12 mouse cellular contexts compared by ENCODE assay signal in the genomic region with DNA sequence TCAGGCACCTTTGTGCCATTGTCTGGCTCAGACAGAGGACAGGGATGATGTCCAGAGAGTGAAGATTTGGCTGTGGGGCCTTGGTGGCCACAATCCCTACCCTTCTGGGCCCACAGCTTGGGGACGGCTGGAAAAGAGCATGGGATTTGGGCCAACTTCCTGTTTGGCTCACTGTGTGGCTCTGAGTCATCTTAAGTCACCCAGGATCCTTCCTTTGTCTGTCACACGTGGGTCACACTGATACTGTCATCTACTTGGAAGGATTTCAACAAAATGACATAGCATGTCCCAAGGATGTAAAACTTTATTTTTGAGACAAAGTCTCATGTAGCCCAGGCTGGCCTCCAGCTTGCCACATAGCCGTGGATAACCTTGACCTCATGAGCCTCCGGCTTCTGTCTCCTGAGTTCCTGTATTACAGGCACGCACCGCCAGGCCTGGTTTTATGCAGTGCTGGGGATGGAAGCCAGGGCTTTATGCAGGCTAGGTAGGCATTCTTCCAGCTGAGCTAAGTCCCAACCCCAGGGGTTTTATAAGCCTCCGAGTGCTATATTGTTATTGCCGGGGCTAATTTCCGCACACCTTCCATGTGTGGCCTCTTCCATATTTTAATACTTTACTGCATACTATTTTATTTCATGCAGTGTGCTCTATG. TPM values are rescaled to one million over a fixed set of nuclear protein-coding genes. Genes with fewer than 3 reads are reported as not detected.
DNase-seq lines count a peak whose midpoint lies in the region; ATAC-seq and TF ChIP-seq lines count a peak whose summit lies in the region.
"Had no signal": no experiment of that assay in that cellular context is flagged by ENCODE, and none has a peak within 500 bp of the region (broad histone marks: within the 10 kb centered on the region; RNA-seq: fewer than 3 reads in every experiment).

No protein-coding gene starts in this region.

- peak overlapping the region; percentile 27 for H3K27ac ChIP-seq in heart, embryonic 16.5 days (ENCODE audit: low read length)
- H3K27ac ChIP-seq in small intestine, adult 2 months (ENCODE audit: insufficient read depth, low read depth, low read length): peak overlapping the region; percentile 73
- H3K27ac ChIP-seq: intestine, embryonic 15.5 days; neural tube, embryonic 15.5 days had no signal

- no peaks in the 10 kb centered on the region for H3K27me3 ChIP-seq in heart, embryonic 16.5 days (ENCODE audit: control insufficient read depth, insufficient read depth, low read length)
- H3K27me3 ChIP-seq in small intestine, adult 2 months (ENCODE audit: control insufficient read depth, insufficient read depth, low read length): no peaks in the 10 kb centered on the region
- H3K27me3 ChIP-seq: intestine, embryonic 15.5 days; neural tube, embryonic 15.5 days had no signal

- no peaks in the 10 kb centered on the region for H3K9me3 ChIP-seq in heart, embryonic 16.5 days (replicated peaks; ENCODE audit: control insufficient read depth, low read length)
- H3K9me3 ChIP-seq: intestine, embryonic 15.5 days; neural tube, embryonic 15.5 days had no signal

- H3K36me3 ChIP-seq in heart, embryonic 16.5 days (ENCODE audit: control insufficient read depth, insufficient read depth): no peaks in the 10 kb centered on the region
- H3K36me3 ChIP-seq in small intestine, adult 2 months (ENCODE audit: control insufficient read depth, insufficient read depth, low read length): peaks cover 31% of the 10 kb centered on the region
- H3K36me3 ChIP-seq: intestine, embryonic 15.5 days; neural tube, embryonic 15.5 days had no signal

- no peak overlapping the region for H3K9ac ChIP-seq in heart, embryonic 16.5 days (ENCODE audit: low read length)
- H3K9ac ChIP-seq: intestine, embryonic 15.5 days; neural tube, embryonic 15.5 days had no signal

- peaks cover 17% of the 10 kb centered on the region for H3K4me1 ChIP-seq in heart, embryonic 16.5 days (ENCODE audit: control insufficient read depth, insufficient read depth, low read length)
- peaks cover 33% of the 10 kb centered on the region for H3K4me1 ChIP-seq in small intestine, adult 2 months (ENCODE audit: control insufficient read depth, insufficient read depth, insufficient read length, low read length)

- peak; percentile 54 for DNase-seq in kidney, postnatal 14 days
- DNase-seq in kidney, adult 18-20 months: no peak
- DNase-seq in adrenal gland, postnatal 14 days: peak; percentile 80
- no peak for DNase-seq in layer of hippocampus, postnatal 10 days (ENCODE audit: low spot score in 2 of 2)

- WGBS in heart, embryonic 16.5 days: 63% methylated on average over 9 of the region's 9 CpGs
- WGBS in small intestine, adult 2 months: 33% methylated on average over 9 of the region's 9 CpGs

- no peak overlapping the region for H3K4me2 ChIP-seq in heart, embryonic 16.5 days (ENCODE audit: low read depth, low read length)
- H3K4me2 ChIP-seq: intestine, embryonic 15.5 days; neural tube, embryonic 15.5 days had no signal

- no peak; the same call in 1 of the 2 replicates for ATAC-seq in heart, embryonic 16.5 days (replicated peaks; ENCODE audit: extremely low read depth, insufficient read depth, low FRiP score)
- no peak for ATAC-seq in CD4-positive, CD25-positive, alpha-beta regulatory T cell, adult 4 months
- ATAC-seq: forebrain, embryonic 16.5 days; intestine, embryonic 15.5 days had no signal

- no peak for TF ChIP-seq CTCF in small intestine, adult 2 months (IDR thresholded peaks at IDR 0.05; ENCODE audit: extremely low read depth, insufficient read length, insufficient replicate concordance, low read depth, low read length)

- H3K4me3 ChIP-seq in heart, embryonic 16.5 days (ENCODE audit: low read length): no peak overlapping the region
- H3K4me3 ChIP-seq in small intestine, adult 2 months (ENCODE audit: low read depth, low read length): no peak overlapping the region
- H3K4me3 ChIP-seq: intestine, embryonic 15.5 days; neural tube, embryonic 15.5 days had no signal

- no peak for TF ChIP-seq POLR2A in small intestine, adult 2 months (IDR thresholded peaks at IDR 0.05; ENCODE audit: low read depth, low read length)

RNA-seq across cellular contexts. Expression of a gene that starts 18.9 kb away (rescaled TPM):
- 149 and 151 TPM in 2 replicates for total RNA-seq in adrenal gland, postnatal 14 days (2021)
- polyA plus RNA-seq in heart, embryonic 16.5 days (2015; fragmentation: Nextera tagmentation; extraction: Ambion mirVana): 70.9 and 79.8 TPM in 2 replicates
- 54.9 and 134 TPM in 2 replicates for polyA plus RNA-seq in small intestine, adult 2 months (2012; rRNA removed)
- 10 to 100 TPM; 12.9 to 22.6 TPM for polyA plus RNA-seq in CD4-positive, CD25-positive, alpha-beta regulatory T cell, adult 4 months (2017; shearing (Covaris generic))
- total RNA-seq in layer of hippocampus, postnatal 10 days (2021): 100 to 1,000 TPM; 128 to 131 TPM

RNA-seq across cellular contexts. Expression of a gene that starts 22.8 kb away (rescaled TPM):
- 10.4 and 11.5 TPM in 2 replicates for total RNA-seq in adrenal gland, postnatal 14 days (2021)
- polyA plus RNA-seq in heart, embryonic 16.5 days (2015; fragmentation: Nextera tagmentation; extraction: Ambion mirVana): 7.3 and 10.3 TPM in 2 replicates
- polyA plus RNA-seq in small intestine, adult 2 months (2012; rRNA removed): 218 and 419 TPM in 2 replicates
- not detected for polyA plus RNA-seq in CD4-positive, CD25-positive, alpha-beta regulatory T cell, adult 4 months (2017; shearing (Covaris generic))
- total RNA-seq in layer of hippocampus, postnatal 10 days (2021): 1 to 10 TPM; 2.1 to 2.3 TPM

RNA-seq across cellular contexts. Expression of a gene that starts 40.5 kb away (rescaled TPM):
- total RNA-seq in adrenal gland, postnatal 14 days (2021): 113 and 115 TPM in 2 replicates
- 247 and 263 TPM in 2 replicates for polyA plus RNA-seq in heart, embryonic 16.5 days (2015; fragmentation: Nextera tagmentation; extraction: Ambion mirVana)
- polyA plus RNA-seq in small intestine, adult 2 months (2012; rRNA removed): 150 and 244 TPM in 2 replicates
- polyA plus RNA-seq in CD4-positive, CD25-positive, alpha-beta regulatory T cell, adult 4 months (2017; shearing (Covaris generic)): 100 to 1,000 TPM in 1 of 2 experiments, 10 to 100 TPM in 1; 92.3 to 122 TPM
- total RNA-seq in layer of hippocampus, postnatal 10 days (2021): 100 to 1,000 TPM; 106 to 108 TPM

RNA-seq across cellular contexts. Expression of a gene that starts 51.3 kb away (rescaled TPM):
- total RNA-seq in adrenal gland, postnatal 14 days (2021): 2.1 and 3.0 TPM in 2 replicates
- 0.10 and 0.20 TPM in 2 replicates for polyA plus RNA-seq in heart, embryonic 16.5 days (2015; fragmentation: Nextera tagmentation; extraction: Ambion mirVana)
- polyA plus RNA-seq in small intestine, adult 2 months (2012; rRNA removed): 0.08 TPM in 1 of 2 replicates, not detected in the other
- polyA plus RNA-seq in CD4-positive, CD25-positive, alpha-beta regulatory T cell, adult 4 months (2017; shearing (Covaris generic)): not detected
- total RNA-seq in layer of hippocampus, postnatal 10 days (2021): 10 to 100 TPM; 29.3 to 33.8 TPM
- polyA plus RNA-seq: limb, embryonic 11.5 days; urinary bladder, adult 2 months had no signal

Comparison
In these comparisons a context has a peak if more than half of its experiments do, and no peak if none do; other contexts are left out.
1. DNase-seq: peak in kidney, postnatal 14 days (single experiment) and adrenal gland, postnatal 14 days (single experiment); none in kidney, adult 18-20 months (single experiment) and layer of hippocampus, postnatal 10 days (0 of 2).
2. RNA of a gene that starts 22.8 kb away (polyA plus RNA-seq): 218 to 419 TPM in small intestine, adult 2 months; 7.3 to 10.3 TPM in heart, embryonic 16.5 days and not detected in CD4-positive, CD25-positive, alpha-beta regulatory T cell, adult 4 months; every median in the first group is over 10 times any median in the second.